Mouse (Mus musculus): Measurements from ENCODE around the gene Fga.

Fga gene

GRCm38 (mm10) chr3:83025475-83026301 is at the start of gene Fga:
Gene Fga (plus strand): TSS chr3:83026076.
- DNase-seq (ENCODE audit: inconsistent ontology term), result no peak

GRCm38 (mm10) chr3:82980818-82981217 is 45.1 kb upstream of the Fga start:
- DNase-seq (ENCODE audit: inconsistent ontology term), result peak; percentile 42

- no peak for DNase-seq (ENCODE audit: inconsistent ontology term)
Measured at GRCm38 (mm10) chr3:82981861-82982260, 44.0 kb upstream of the Fga start.

GRCm38 (mm10) chr3:82984840-82985239 is 41.0 kb upstream of the Fga start:
- DNase-seq (ENCODE audit: inconsistent ontology term), result no peak

- DNase-seq (ENCODE audit: inconsistent ontology term), result no peak
Measured at GRCm38 (mm10) chr3:82991963-82992362, 33.9 kb upstream of the Fga start.

DNA sequence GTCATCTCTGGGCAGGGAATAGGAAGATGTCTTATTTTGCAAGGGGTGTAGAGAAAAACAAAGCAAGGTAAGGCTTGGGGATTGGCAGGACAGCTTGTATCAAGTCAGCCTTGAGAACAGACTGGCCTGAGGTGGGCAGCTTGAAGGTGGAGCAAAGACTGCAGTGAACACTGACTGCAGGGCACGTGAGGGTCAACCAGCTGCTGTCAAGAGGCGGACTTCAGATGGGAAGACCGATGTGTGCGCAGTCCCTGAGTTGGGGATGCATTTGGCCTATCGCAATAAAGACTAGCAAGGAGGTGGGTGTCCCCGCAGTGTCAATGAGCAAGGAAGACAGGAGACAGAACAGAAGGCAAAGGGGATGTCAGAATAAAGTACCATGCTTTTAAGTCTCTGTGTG is 32.9 kb upstream of the Fga start:
- DNase-seq (ENCODE audit: inconsistent ontology term), result no peak

- DNase-seq (ENCODE audit: inconsistent ontology term), result peak; percentile 65
Measured at GRCm38 (mm10) chr3:82995368-82995767, 30.5 kb upstream of the Fga start.

DNA sequence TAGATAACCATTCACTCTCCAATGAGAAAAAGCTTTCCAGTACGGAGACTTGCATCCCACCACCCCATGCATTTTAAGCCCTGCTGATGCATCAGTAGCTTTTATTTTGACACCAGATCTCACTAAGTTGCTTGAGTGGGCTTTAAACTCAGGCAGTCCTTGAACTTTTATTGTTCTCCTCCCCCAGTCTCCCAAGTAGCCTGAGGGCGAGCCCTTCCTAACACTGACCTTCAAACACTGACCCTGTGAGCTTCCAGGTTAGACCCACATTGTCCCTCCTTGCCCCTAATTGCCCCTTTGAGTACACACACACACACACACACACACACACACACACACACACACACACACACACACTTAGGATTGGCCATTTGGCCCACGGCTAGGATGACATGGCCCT is 29.2 kb upstream of the Fga start:
- DNase-seq (ENCODE audit: inconsistent ontology term), result no peak

GRCm38 (mm10) chr3:82998772-82999463 is 27.0 kb upstream of the Fga start:
- DNase-seq (ENCODE audit: inconsistent ontology term), result peak; percentile 58

GRCm38 (mm10) chr3:82999995-83000394 is 25.9 kb upstream of the Fga start:
- no peak for DNase-seq (ENCODE audit: inconsistent ontology term)

GRCm38 (mm10) chr3:83002191-83002590 is 23.7 kb upstream of the Fga start:
- DNase-seq (ENCODE audit: inconsistent ontology term), result peak; percentile 21

DNA sequence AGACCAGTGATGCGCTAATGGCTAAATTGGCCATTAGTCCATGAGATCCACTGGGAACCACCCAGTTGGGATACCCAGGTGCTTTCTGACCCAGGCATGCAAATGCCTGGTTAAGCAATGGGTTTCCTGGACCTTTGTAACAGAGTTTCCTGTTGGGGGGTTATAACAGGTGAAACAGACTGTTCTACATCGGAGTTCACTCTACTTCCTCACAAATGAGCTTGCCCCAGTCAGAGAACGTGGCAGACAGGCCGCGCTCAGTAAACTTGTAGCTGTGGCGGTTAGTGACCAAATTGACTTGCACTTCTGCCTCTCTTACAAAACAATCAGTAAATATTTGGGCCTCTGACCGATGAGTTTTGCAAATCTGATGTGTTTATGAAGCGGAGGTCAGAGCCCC is 22.8 kb upstream of the Fga start:
- DNase-seq (ENCODE audit: inconsistent ontology term), result no peak

GRCm38 (mm10) chr3:83004801-83005200 is 21.1 kb upstream of the Fga start:
- no peak for DNase-seq (ENCODE audit: inconsistent ontology term)

- DNase-seq (ENCODE audit: inconsistent ontology term), result no peak
Measured at GRCm38 (mm10) chr3:83007557-83007956, 18.3 kb upstream of the Fga start, which contains the start of gene Fgg. Gene Fgg (plus strand): TSS chr3:83007724.

DNA sequence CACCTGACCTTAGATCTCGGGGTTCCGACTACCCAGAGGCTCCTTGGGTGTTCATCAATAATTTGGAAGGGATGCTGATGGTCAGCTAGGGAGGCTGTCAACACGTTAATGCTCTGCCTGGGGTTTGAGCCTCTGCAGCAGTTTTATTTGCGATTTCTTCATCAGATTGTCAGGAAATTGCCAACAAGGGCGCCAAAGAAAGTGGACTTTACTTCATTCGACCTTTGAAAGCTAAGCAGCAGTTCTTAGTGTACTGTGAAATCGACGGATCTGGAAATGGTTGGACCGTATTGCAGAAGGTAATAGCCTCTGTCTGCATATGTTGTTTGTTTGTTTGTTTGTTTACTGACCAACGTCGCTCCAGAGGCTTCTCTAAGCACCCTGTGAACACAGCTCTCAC is 15.6 kb upstream of the Fga start:
- DNase-seq (ENCODE audit: inconsistent ontology term), result no peak

DNA sequence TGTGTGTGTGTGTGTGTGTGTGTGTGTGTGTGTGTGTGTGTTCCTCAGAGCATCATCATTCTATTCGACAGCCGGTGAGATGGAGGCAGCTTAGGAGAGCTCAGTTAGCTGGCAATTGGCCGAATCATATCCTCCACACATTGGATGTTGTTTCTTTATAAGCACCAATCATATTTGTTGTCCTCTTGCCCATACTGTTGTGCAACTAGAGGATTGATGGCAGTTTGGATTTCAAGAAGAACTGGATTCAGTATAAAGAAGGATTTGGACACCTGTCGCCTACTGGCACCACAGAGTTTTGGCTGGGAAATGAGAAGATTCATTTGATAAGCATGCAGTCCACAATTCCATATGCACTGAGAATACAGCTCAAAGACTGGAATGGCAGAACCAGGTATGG is 14.7 kb upstream of the Fga start:
- DNase-seq (ENCODE audit: inconsistent ontology term), result no peak

DNA sequence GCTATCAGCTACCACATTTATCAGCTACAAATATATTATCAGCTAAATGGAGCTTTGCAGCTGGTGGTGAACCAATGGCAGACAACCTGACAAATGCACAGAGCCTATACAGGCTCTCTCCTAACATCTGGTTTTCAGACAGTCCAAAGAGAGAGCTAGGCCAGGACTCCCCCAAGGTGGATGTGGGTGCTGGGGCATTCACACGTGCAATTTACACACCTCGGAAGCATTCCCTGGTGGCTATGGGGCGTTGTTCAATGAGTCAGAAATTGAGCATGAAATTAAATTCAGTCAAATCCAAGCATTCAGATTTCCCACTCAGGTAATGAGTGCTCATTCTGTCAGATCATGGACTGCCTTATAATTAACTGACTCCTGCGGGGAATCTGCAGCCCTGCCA is 14.3 kb upstream of the Fga start:
- DNase-seq (ENCODE audit: inconsistent ontology term), result no peak

DNA sequence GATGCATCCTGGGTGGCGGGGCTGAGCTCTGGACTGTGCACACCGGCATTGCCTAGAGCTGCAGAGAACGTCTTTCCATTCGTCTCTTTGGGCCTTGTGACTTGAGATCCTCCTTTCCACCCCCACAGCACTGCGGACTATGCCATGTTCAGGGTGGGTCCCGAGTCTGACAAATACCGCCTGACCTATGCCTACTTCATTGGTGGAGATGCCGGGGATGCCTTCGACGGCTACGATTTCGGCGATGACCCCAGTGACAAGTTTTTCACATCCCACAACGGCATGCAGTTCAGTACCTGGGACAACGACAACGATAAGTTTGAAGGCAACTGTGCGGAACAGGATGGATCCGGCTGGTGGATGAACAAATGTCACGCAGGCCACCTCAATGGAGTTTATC is 13.2 kb upstream of the Fga start:
- DNase-seq (ENCODE audit: inconsistent ontology term), result no peak

GRCm38 (mm10) chr3:83013951-83014350 is 11.9 kb upstream of the Fga start:
- DNase-seq (ENCODE audit: inconsistent ontology term), result no peak

GRCm38 (mm10) chr3:83016236-83016635 is 9.6 kb upstream of the Fga start:
- no peak for DNase-seq (ENCODE audit: inconsistent ontology term)

- no peak for DNase-seq (ENCODE audit: inconsistent ontology term)
Measured at GRCm38 (mm10) chr3:83020387-83020786, 5.5 kb upstream of the Fga start.

GRCm38 (mm10) chr3:83021176-83021575 is 4.7 kb upstream of the Fga start:
- no peak for DNase-seq (ENCODE audit: inconsistent ontology term)

DNA sequence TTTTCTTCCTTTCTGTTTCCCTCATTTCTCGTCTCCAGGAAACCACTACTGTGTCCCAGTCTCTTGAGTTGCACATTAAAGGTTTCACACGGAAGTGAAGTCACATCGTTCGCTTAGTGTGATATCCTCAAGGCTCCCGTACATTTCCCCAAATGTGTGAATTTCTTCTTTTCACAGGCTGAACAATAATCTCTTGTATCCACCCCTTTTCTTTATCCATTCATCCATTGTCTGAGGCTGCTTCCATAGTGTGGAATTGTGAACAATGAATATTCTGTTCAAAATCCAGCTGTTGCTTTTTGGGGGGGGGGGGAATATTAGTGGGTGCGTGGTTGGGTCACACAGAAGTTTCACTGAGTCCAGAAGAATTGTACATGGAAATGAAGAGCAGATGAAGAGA is 840 bp upstream of the Fga start:
- no peak for DNase-seq (ENCODE audit: inconsistent ontology term)

Measured in Muller cell, postnatal 12 days (primary cell).